Mouse (Mus musculus) 3134 (cell line): ENCODE data around the gene Lancl3.
"Not testable (repeated sequence)": the region's sequence is repeated elsewhere in the genome, so short reads cannot be mapped to it uniquely, and the experiment has no call there.

Experiments used
- DNase-seq: peaks from one replicate; pipeline ENCODE4 v3.0.0-alpha.2; 2011; ENCODE audit warnings: low spot score; ENCODE audit not compliant: insufficient read length; ENCODE audit errors: extremely low read depth

Lancl3 gene

DNA sequence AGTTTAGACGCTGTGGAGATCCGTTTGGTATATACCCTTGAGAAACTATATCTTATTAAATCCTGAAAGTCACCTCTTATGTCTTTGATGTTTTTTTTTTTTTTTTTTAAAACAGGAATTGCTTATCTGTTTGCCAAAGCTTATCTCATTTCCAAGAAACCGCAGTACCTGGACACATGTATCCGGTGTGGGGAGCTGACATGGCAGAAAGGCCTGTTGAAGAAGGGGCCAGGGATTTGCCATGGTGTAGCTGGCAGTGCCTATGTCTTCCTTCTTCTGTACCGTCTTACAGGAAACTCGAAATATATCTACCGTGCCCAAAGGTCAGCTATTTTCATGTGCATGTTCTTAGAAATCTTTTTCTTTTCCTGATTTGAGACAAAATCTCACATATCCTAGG is 58.1 kb downstream of the Lancl3 start:
- DNase-seq, result no peak

DNA sequence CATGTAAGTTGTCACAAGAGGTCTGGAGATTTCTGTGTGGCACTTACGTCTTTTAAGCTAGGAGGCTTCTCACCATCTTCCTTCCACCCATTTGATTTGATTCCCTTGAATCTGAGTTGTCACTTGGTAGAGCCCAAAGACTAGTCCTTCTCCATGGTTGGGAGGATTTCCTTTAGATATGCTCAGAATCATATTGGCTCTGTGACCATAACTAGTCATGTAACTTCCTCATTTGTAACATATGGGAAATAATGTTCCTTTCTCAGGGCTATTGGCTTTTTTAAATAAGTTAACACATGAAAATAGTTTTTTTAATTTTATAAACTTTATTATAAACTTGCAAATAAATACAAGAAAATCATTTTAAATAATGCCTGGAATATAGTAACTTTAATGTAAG is 59.6 kb downstream of the Lancl3 start:
- DNase-seq, result no peak

DNA sequence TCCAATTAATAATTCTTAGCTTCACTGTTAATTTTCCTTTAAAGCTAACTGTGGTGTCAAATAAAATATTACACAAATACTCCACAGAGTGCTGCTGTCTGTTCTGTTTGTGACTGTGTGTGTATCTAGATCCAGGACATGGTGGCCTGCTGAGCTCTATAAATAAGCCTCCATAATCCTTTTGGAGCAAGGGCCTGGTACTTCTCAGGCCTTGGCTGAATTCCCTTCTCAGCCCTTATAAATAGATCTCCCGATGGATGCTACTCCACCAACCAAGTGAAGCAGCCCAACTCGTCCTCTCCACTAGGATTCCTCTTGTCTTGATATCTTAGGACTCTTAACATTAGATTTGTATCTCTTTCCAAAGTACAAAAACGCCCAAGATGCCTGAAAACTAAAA is 71.4 kb downstream of the Lancl3 start:
- no peak for DNase-seq

DNA sequence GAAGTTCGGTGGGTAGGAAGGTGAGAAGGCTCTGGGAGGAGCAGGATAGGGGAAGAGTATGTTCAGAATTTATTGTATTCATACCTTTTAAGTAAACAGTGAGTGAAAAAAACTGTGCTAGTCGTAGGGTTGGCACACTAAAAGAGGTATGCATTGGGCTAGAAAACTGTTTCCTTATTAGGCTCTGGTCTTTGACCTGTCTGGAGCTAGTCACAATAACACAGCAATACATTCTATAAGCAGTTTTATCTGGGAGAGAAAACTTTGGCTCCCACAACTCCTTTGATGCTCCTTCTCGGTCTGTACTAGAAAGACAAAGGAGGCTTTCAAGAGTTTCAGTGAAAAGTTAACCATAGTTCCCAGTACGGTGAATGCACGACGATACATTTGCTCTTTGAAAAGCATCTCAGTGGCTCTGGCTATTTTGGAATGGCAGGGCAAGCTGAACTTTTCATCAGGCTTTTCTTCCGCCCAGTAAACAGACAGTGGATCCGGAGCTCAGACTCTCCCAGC is 72.3 kb downstream of the Lancl3 start:
- DNase-seq, result no peak

DNA sequence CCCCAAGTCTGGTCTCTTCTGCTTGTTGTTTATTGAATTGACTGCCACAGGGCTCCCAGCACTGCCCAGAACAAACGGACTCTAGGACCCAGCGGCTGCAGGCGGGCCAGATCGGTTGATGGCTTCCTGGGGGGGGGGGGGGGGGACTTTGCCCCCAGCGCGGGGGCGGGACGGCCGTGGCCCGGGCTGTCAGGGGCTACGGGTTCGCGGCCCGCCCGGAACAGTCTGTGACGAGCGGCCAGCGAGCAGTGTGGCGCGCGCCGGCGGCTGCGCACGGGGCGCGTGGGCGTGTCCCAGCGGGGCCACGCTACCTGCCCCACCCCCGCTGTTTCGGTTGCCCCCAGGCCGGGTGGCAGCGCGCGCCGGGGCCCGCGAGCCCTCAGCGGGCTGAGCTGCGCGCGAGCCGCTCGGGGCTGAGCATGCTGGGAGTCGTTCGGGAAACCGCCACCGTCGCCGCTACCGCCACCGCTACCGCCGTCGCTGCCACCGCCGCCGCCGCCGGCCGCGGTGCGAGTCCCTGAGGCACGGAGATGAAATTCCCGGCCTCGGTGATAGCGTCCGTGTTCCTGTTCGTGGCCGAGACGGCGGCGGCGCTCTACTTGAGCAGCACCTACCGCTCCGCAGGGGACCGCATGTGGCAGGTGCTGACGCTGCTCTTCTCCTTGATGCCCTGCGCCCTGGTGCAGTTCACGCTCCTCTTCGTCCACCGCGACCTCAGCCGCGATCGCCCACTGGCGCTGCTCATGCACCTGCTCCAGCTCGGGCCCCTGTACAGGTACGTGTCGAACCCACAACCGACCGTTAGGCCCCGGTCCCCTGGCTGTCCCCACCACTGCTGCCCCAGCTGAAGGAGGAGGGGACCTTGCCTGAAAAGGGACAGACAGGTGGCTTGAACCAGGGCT is 73.0 kb downstream of the Lancl3 start, which contains the start of gene Xk:
Xk (plus strand) TSS at position 297 of the 902 bp plus-strand sequence.
- DNase-seq, result peak; percentile 2

DNA sequence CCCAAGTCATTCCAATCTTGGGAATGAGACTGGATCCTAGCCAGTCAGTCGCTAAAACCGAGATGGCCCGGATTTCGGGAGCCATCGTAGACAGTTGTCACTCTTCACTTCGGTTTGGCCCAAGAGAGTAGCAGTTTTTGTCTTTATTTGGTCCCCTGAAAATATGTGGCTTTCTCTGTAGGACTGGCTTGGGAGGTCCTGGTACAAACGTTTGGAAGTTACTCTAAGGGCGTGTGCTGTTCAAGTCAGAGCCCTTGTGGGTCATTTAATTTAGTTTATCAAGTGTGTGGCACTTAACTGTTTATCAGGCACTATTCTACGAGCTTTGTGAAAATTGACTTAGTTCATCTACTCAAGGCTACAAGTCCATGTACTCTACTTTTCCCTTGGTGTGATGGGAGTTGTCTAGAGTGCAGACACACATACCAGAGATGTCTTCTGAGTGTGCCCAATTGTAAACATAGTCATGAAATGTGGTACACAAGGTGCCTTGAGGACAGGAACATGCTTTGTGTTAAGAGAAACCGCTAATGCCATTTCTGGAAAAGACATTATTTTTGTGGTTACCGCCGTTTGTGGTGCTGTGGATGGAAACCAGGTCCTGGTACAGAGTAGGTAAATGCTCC is 73.8 kb downstream of the Lancl3 start:
- DNase-seq, result no peak

DNA sequence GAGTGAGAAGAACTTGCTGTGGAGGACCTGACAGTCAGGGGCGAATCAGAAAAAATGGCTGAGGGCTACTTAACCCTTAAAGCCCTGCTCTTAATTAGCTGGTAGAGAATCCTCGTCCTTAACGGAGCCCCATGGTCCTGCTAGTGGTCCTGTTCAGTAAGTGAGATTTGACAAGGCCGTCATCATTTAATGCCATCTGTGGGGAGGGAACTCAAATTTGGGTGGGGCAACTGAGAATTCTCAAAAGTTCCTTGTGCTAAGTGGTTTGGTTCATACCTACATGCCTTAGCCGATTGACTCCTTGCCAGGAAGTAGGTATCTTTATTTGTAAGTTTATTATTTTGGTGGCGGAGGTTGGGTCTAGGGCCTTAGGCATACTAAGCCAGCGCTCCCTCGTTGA is 74.6 kb downstream of the Lancl3 start:
- no peak for DNase-seq

DNA sequence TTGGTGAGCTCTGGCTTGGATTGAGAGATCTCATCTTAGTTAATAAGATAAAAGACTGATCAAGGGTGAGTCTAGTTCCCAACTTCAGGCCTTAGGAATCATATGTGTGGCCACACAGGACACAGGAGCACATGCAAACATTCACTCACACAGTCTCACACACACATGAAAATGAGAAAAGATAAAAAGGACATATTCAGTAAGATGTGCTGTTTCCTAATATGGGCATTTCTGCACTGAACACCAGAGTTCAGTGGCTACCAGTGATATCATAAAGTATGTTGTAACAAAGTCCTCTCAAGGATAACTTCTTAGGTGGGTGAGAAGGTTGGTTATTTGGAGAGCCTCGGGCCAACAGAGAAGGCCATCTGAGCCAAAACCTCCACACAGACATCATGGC is 83.8 kb downstream of the Lancl3 start, which contains the start of gene H2al1m:
H2al1m (plus strand) TSS at position 301 of the 400 bp plus-strand sequence.
- not testable (repeated sequence) for DNase-seq

DNA sequence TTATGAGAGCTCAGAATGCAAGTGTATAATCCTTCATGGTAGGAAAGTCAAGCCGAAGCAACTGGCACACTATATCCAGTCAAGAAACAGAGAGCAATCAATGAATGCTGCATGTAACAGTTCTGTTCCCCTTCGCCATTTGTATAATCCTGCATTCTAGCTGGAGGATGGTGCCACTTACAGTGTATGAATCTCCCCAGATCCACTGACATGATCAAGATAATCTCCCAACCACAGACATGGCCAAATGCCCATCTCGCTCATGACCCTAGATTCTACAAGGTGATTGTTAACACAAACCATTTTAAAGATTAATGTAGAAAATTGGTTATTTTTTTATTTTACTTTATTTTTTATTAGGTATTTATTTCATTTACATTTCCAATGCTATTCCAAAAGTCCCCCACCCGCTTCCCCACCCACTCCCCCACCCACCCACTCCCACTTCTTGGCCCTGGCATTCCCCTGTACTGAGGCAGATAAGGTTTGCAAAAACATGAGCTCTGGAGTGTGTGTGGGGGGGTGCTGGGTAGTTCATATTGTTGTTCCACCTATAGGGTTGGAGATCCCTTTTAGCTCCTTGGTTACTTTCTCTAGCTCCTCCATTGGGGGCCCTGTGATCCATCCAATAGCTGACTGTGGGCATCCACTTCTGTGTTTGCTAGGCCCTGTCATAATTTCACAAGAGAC is 93.6 kb downstream of the Lancl3 start:
- DNase-seq, result not testable (repeated sequence)

DNA sequence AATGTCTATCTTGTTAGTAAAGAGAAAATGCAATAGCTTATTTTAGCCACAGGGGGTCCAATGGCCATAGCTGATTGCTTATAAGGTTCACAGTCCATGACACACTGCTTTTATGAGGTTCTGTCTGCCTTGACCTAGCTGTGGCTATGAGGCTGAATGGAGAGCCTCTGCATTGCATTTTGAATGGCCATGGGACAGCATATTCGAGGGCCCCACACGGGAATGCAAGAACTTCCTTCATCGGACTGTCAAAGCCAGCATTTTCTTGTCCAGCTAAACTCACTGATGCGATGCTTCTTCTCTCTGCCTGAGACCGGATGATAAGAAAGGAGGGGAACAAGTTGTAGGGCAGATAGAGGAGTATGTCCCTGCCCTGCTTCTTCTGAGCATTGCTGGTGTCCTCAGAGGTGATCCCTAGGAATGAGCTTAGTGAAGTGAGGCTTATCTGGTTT is 98.7 kb downstream of the Lancl3 start:
- no peak for DNase-seq

DNA sequence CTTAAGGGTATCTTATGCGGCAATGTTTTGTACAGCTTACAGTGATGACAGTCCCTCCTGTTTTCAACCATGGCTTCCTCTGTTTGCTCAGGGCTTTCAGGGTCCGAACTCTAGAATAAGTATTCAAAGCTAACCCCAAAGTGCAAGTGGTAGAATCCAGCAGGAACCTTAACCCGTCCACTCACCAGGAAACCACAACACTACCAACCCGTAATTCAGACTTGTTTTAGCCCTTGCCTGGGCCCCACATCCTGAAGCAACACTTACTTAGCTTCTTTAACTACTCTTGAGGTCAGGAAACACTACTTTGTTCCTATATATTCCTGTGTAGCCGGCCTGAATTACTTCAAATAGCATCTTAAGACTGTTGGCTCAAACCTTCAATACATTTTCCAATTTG is 103.1 kb downstream of the Lancl3 start:
- DNase-seq, result no peak

DNA sequence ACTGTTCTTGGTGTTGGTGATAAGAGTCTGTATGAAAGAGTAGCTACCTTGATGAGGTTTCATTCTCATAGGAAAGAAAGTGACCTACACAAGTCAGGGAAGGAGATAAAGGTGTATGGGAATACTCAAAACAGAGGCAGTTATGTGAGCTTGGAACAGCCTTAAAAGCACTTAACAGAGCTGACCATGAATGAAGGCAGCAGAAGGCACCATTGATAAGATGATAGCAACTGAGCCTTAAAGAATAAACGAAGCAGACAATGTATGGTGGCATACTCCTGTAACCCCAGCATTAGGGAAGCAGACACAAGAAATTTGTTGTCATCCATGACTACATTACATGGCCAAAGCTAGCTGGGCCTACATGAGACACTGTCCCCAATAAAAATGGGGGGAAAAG is 103.8 kb downstream of the Lancl3 start:
- no peak for DNase-seq

DNA sequence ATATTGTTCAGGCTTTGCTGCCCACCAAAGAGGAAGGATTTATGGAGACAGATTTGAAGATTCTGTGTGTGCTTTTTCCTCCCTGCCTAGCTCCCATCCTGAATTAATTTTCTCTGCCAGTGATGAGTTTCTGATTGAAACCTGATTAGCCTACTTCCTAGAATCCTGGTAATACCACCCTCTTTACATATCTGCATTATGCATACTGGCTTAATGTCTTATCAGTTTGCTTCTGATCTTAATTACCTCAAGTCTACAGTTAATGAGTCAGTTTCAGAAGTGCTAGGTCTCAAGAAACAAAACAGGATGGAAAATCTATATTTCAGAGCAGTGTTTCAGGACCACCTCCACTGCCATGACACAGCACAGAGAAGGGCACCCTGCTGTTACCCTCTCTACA is 116.8 kb downstream of the Lancl3 start:
- DNase-seq, result not testable (repeated sequence)
